ENCODE assay signal across 21 mouse cellular contexts in genomic region chr4:5518522-5518921, GRCm38 (mm10).
DNase-seq lines count a peak whose midpoint lies in the region; ATAC-seq and TF ChIP-seq lines count a peak whose summit lies in the region.
"Had no signal": no experiment of that assay in that cellular context is flagged by ENCODE, and none has a peak within 500 bp of the region (broad histone marks: within the 10 kb centered on the region; RNA-seq: fewer than 3 reads in every experiment).

No protein-coding gene starts in this region.

- H3K9me3 ChIP-seq in intestine, embryonic 15.5 days = no peaks in the 10 kb centered on the region
- no peaks in the 10 kb centered on the region for H3K9me3 ChIP-seq in intestine, embryonic 16.5 days (ENCODE audit: control insufficient read depth, low read length)
- H3K9me3 ChIP-seq in intestine, postnatal 0 days (ENCODE audit: control insufficient read depth) = no peaks in the 10 kb centered on the region
- H3K9me3 ChIP-seq: G1E had no signal

- H3K27ac ChIP-seq in intestine, embryonic 15.5 days = no peak overlapping the region
- no peak overlapping the region for H3K27ac ChIP-seq in intestine, embryonic 16.5 days (ENCODE audit: low read length)
- no peak overlapping the region for H3K27ac ChIP-seq in intestine, postnatal 0 days (ENCODE audit: low read depth, low read length)

- no peak for TF ChIP-seq CTCF in intestine, postnatal 0 days (IDR thresholded peaks at IDR 0.05; ENCODE audit: low read depth)

- H3K4me3 ChIP-seq in intestine, embryonic 15.5 days (replicated peaks) = no peak overlapping the region
- H3K4me3 ChIP-seq in intestine, embryonic 16.5 days (ENCODE audit: low read length) = no peak overlapping the region
- no peak overlapping the region for H3K4me3 ChIP-seq in intestine, postnatal 0 days (ENCODE audit: low read depth, low read length)

- no peaks in the 10 kb centered on the region for H3K27me3 ChIP-seq in intestine, embryonic 15.5 days (replicated peaks)
- H3K27me3 ChIP-seq in intestine, embryonic 16.5 days (replicated peaks; ENCODE audit: control insufficient read depth, insufficient read depth, low read length) = no peaks in the 10 kb centered on the region
- no peaks in the 10 kb centered on the region for H3K27me3 ChIP-seq in intestine, postnatal 0 days (replicated peaks; ENCODE audit: control insufficient read depth, insufficient read depth, low read length)
- H3K27me3 ChIP-seq: CH12.LX had no signal

- peak; percentile 80 for ATAC-seq in intestine, embryonic 15.5 days
- peak; percentile 81 for ATAC-seq in intestine, embryonic 16.5 days
- peak; percentile 19; the same call in 1 of the 2 replicates for ATAC-seq in intestine, postnatal 0 days
- ATAC-seq: activated CD4-positive, CD25-positive, alpha-beta regulatory T cell, adult 4 months; CD4-positive, CD25-positive, alpha-beta regulatory T cell, adult 4 months; Patski had no signal

- no peaks in the 10 kb centered on the region for H3K36me3 ChIP-seq in intestine, embryonic 15.5 days
- H3K36me3 ChIP-seq in intestine, embryonic 16.5 days (ENCODE audit: control insufficient read depth, insufficient read depth, low read length) = no peaks in the 10 kb centered on the region
- H3K36me3 ChIP-seq in intestine, postnatal 0 days (ENCODE audit: control insufficient read depth, insufficient read depth) = no peaks in the 10 kb centered on the region
- H3K36me3 ChIP-seq: G1E had no signal

- H3K9ac ChIP-seq in intestine, embryonic 15.5 days = no peak overlapping the region
- H3K9ac ChIP-seq in intestine, embryonic 16.5 days (ENCODE audit: low read depth, low read length) = no peak overlapping the region
- H3K9ac ChIP-seq in intestine, postnatal 0 days (ENCODE audit: low read depth, low read length) = no peak overlapping the region

- no peak for DNase-seq in cerebellum, adult 8-10 months
- DNase-seq in right cerebral cortex, postnatal 25 days = no peak
- DNase-seq in embryo, embryonic 9.5 days (ENCODE audit: extremely low spot score) = no peak
- DNase-seq: adrenal gland, adult 2 months; adrenal gland, adult 8-10 months; adrenal gland, postnatal 10 days; adrenal gland, postnatal 14 days; adrenal gland, postnatal 25 days; adrenal gland, postnatal 36 days; B cell, adult 2 months; cerebellum, adult 11 months; cerebellum, adult 11-12 months; cerebellum, adult 18-20 months had no signal

- no peaks in the 10 kb centered on the region for H3K4me1 ChIP-seq in intestine, embryonic 15.5 days (replicated peaks)
- peaks cover 3% of the 10 kb centered on the region; the same call in 1 of the 2 replicates for H3K4me1 ChIP-seq in intestine, embryonic 16.5 days (ENCODE audit: control insufficient read depth, insufficient read depth, low read length)
- H3K4me1 ChIP-seq in intestine, postnatal 0 days (replicated peaks; ENCODE audit: control insufficient read depth, insufficient read depth, low read length) = no peaks in the 10 kb centered on the region

- WGBS in intestine, embryonic 15.5 days = 60% methylated on average over 2 of the region's 2 CpGs
- 62% methylated on average over 2 of the region's 2 CpGs for WGBS in intestine, embryonic 16.5 days
- WGBS in intestine, postnatal 0 days = 37% methylated on average over 2 of the region's 2 CpGs

- no peak overlapping the region for H3K4me2 ChIP-seq in intestine, embryonic 15.5 days (replicated peaks)
- H3K4me2 ChIP-seq in intestine, embryonic 16.5 days (ENCODE audit: low read depth, low read length) = no peak overlapping the region
- H3K4me2 ChIP-seq in intestine, postnatal 0 days (replicated peaks; ENCODE audit: low read depth) = no peak overlapping the region

Comparison
In these comparisons a context has a peak if more than half of its experiments do, and no peak if none do; other contexts are left out.
1. ATAC-seq: peak in every context shown above with its lines; median percentile 81 in intestine, embryonic 16.5 days; 80 in intestine, embryonic 15.5 days; 19 in intestine, postnatal 0 days.